In genomic region chr11:6519491-6520033, GRCm38 (mm10) we compare ENCODE assay signal across 12 mouse cellular contexts. TPM values are rescaled to one million over a fixed set of nuclear protein-coding genes. Genes with fewer than 3 reads are reported as not detected.
DNase-seq lines count a peak whose midpoint lies in the region; ATAC-seq and TF ChIP-seq lines count a peak whose summit lies in the region.
"Had no signal": no experiment of that assay in that cellular context is flagged by ENCODE, and none has a peak within 500 bp of the region (broad histone marks: within the 10 kb centered on the region; RNA-seq: fewer than 3 reads in every experiment).

No protein-coding gene starts in this region.

- no peak overlapping the region for H3K9ac ChIP-seq in kidney, embryonic 14.5 days (ENCODE audit: low read depth, low read length)
- no peak overlapping the region for H3K9ac ChIP-seq in midbrain, embryonic 16.5 days (ENCODE audit: low read depth, low read length)
- H3K9ac ChIP-seq: heart, embryonic 12.5 days had no signal

- 51% methylated on average over 11 of the region's 11 CpGs for WGBS in lung, adult 2 months
- 69% methylated on average over 11 of the region's 11 CpGs for WGBS in kidney, embryonic 14.5 days
- WGBS in midbrain, embryonic 16.5 days: 73% methylated on average over 11 of the region's 11 CpGs

- no peaks in the 10 kb centered on the region for H3K4me1 ChIP-seq in lung, adult 2 months (ENCODE audit: control insufficient read depth, insufficient read depth, low read length)
- no peaks in the 10 kb centered on the region for H3K4me1 ChIP-seq in kidney, embryonic 14.5 days (ENCODE audit: control insufficient read depth, insufficient read depth, low read length)
- H3K4me1 ChIP-seq in midbrain, embryonic 16.5 days (ENCODE audit: control insufficient read depth, insufficient read depth, low read length): no peaks in the 10 kb centered on the region

- no peak overlapping the region for H3K4me2 ChIP-seq in kidney, embryonic 14.5 days (replicated peaks; ENCODE audit: low read depth, low read length)
- H3K4me2 ChIP-seq in midbrain, embryonic 16.5 days (ENCODE audit: low read length): no peak overlapping the region
- H3K4me2 ChIP-seq: heart, embryonic 12.5 days had no signal

- TF ChIP-seq POLR2A in lung, adult 2 months (IDR thresholded peaks at IDR 0.05; ENCODE audit: borderline replicate concordance, extremely low read depth, low read depth, low read length): no peak

- no peaks in the 10 kb centered on the region for H3K9me3 ChIP-seq in kidney, embryonic 14.5 days (ENCODE audit: control insufficient read depth, low read length)
- no peaks in the 10 kb centered on the region for H3K9me3 ChIP-seq in midbrain, embryonic 16.5 days (replicated peaks; ENCODE audit: control insufficient read depth, low read length, poor library complexity, severe bottlenecking)
- H3K9me3 ChIP-seq: heart, embryonic 12.5 days had no signal

- no peak for DNase-seq in lung, adult 2 months
- no peak for DNase-seq in lung, adult 18-20 months
- peak; percentile 60 for DNase-seq in thymus, postnatal 25 days
- DNase-seq in cerebellum, adult 9-11 months: no peak
- DNase-seq: kidney, postnatal 14 days; retina, postnatal 1 day had no signal

- H3K27ac ChIP-seq in kidney, embryonic 14.5 days (ENCODE audit: low read depth, low read length): no peak overlapping the region
- no peak overlapping the region for H3K27ac ChIP-seq in midbrain, embryonic 16.5 days (ENCODE audit: low read length)

- no peak for TF ChIP-seq CTCF in lung, adult 2 months (IDR thresholded peaks at IDR 0.05; ENCODE audit: insufficient read depth, low read length)

- ATAC-seq in granulocyte monocyte progenitor cell, adult 5-6 weeks (replicated peaks; ENCODE audit: poor library complexity, severe bottlenecking): peak; percentile 65
- peak; percentile 81 for ATAC-seq in megakaryocyte, adult 5-6 weeks (ENCODE audit: poor library complexity, severe bottlenecking)
- ATAC-seq in kidney, embryonic 14.5 days (ENCODE audit: low FRiP score, low TSS enrichment): no peak
- no peak for ATAC-seq in midbrain, embryonic 16.5 days
- ATAC-seq: Patski had no signal

- no peaks in the 10 kb centered on the region for H3K27me3 ChIP-seq in kidney, embryonic 14.5 days (ENCODE audit: control insufficient read depth, insufficient read depth, low read length)
- H3K27me3 ChIP-seq in midbrain, embryonic 16.5 days (ENCODE audit: control insufficient read depth, insufficient read depth, low read depth, low read length): no peaks in the 10 kb centered on the region
- H3K27me3 ChIP-seq: heart, embryonic 12.5 days; Patski had no signal

- peak overlapping the region; percentile 26 for H3K4me3 ChIP-seq in lung, adult 2 months (replicated peaks; ENCODE audit: extremely low read depth, low read depth, low read length)
- no peak overlapping the region for H3K4me3 ChIP-seq in kidney, embryonic 14.5 days (ENCODE audit: low read length)
- no peak overlapping the region for H3K4me3 ChIP-seq in midbrain, embryonic 16.5 days (ENCODE audit: low read depth, low read length)
- H3K4me3 ChIP-seq: heart, embryonic 12.5 days had no signal

- peaks cover 3% of the 10 kb centered on the region for H3K36me3 ChIP-seq in kidney, embryonic 14.5 days (ENCODE audit: control insufficient read depth, insufficient read depth, low read length)
- H3K36me3 ChIP-seq in midbrain, embryonic 16.5 days (ENCODE audit: control insufficient read depth, insufficient read depth, low read length): peaks cover 1% of the 10 kb centered on the region

RNA-seq across cellular contexts. Expression of gene Myo1g, which starts 1.2 kb away (rescaled TPM):
- 37.1 and 52.3 TPM in 2 replicates for polyA plus RNA-seq in lung, adult 2 months (2012; rRNA removed)
- total RNA-seq in granulocyte monocyte progenitor cell, adult 5-6 weeks (2014; fragmentation: Nextera tagmentation): 84.4 and 96.4 TPM in 2 replicates
- 47.8 and 57.4 TPM in 2 replicates for total RNA-seq in granulocyte monocyte progenitor cell, adult 5-6 weeks (2017)
- 161 and 175 TPM in 2 replicates for total RNA-seq in megakaryocyte, adult 5-6 weeks (2015)
- 182 and 197 TPM in 2 replicates for total RNA-seq in megakaryocyte, adult 5-6 weeks (2017)
- polyA plus RNA-seq in kidney, embryonic 14.5 days (2014; fragmentation: Nextera tagmentation; extraction: Ambion mirVana): 0.57 and 0.60 TPM in 2 replicates
- polyA plus RNA-seq in midbrain, embryonic 16.5 days (2015; fragmentation: Nextera tagmentation; extraction: Ambion mirVana): 0.19 and 0.53 TPM in 2 replicates

RNA-seq across cellular contexts. Expression of gene Ccm2, which starts 27.1 kb away (rescaled TPM):
- 77.3 and 100 TPM in 2 replicates for polyA plus RNA-seq in lung, adult 2 months (2012; rRNA removed)
- total RNA-seq in granulocyte monocyte progenitor cell, adult 5-6 weeks (2014; fragmentation: Nextera tagmentation): 39.8 and 56.0 TPM in 2 replicates
- total RNA-seq in granulocyte monocyte progenitor cell, adult 5-6 weeks (2017): 39.8 and 55.5 TPM in 2 replicates
- 32.2 and 32.4 TPM in 2 replicates for total RNA-seq in megakaryocyte, adult 5-6 weeks (2015)
- 63.5 and 63.9 TPM in 2 replicates for total RNA-seq in megakaryocyte, adult 5-6 weeks (2017)
- polyA plus RNA-seq in kidney, embryonic 14.5 days (2014; fragmentation: Nextera tagmentation; extraction: Ambion mirVana): 86.4 and 94.4 TPM in 2 replicates
- polyA plus RNA-seq in midbrain, embryonic 16.5 days (2015; fragmentation: Nextera tagmentation; extraction: Ambion mirVana): 81.4 and 84.3 TPM in 2 replicates

RNA-seq across cellular contexts. Expression of gene Purb, which starts 43.8 kb away (rescaled TPM):
- polyA plus RNA-seq in lung, adult 2 months (2012; rRNA removed): 10.7 and 11.0 TPM in 2 replicates
- 29.3 and 36.4 TPM in 2 replicates for total RNA-seq in granulocyte monocyte progenitor cell, adult 5-6 weeks (2014; fragmentation: Nextera tagmentation)
- total RNA-seq in granulocyte monocyte progenitor cell, adult 5-6 weeks (2017): 35.7 and 43.4 TPM in 2 replicates
- 54.1 and 63.5 TPM in 2 replicates for total RNA-seq in megakaryocyte, adult 5-6 weeks (2015)
- 43.7 and 56.3 TPM in 2 replicates for total RNA-seq in megakaryocyte, adult 5-6 weeks (2017)
- polyA plus RNA-seq in kidney, embryonic 14.5 days (2014; fragmentation: Nextera tagmentation; extraction: Ambion mirVana): 28.1 and 29.5 TPM in 2 replicates
- 11.2 and 11.7 TPM in 2 replicates for polyA plus RNA-seq in midbrain, embryonic 16.5 days (2015; fragmentation: Nextera tagmentation; extraction: Ambion mirVana)

Comparison
In these comparisons a context has a peak if more than half of its experiments do, and no peak if none do; other contexts are left out.
1. ATAC-seq: peak in granulocyte monocyte progenitor cell, adult 5-6 weeks (single experiment) and megakaryocyte, adult 5-6 weeks (single experiment); none in kidney, embryonic 14.5 days (single experiment) and midbrain, embryonic 16.5 days (single experiment).
2. RNA of gene Myo1g, which starts 1.2 kb away (polyA plus RNA-seq): 37.1 to 52.3 TPM in lung, adult 2 months; 0.57 to 0.60 TPM in kidney, embryonic 14.5 days and 0.19 to 0.53 TPM in midbrain, embryonic 16.5 days; every median in the first group is over 10 times any median in the second.